Mouse (Mus musculus): Measurements from ENCODE around the gene Hnrnpa0. TPM values are rescaled to one million over a fixed set of nuclear protein-coding genes. Genes with fewer than 3 reads are reported as not detected.
"Not testable (repeated sequence)": the region's sequence is repeated elsewhere in the genome, so short reads cannot be mapped to it uniquely, and the experiment has no call there.

Gene Hnrnpa0
- total RNA-seq (2021), result 115 and 127 TPM in 2 replicates
- long read RNA-seq, transcript Hnrnpa0-201 (1 exons, 2,678 nt), result major isoform, 45 of 45 reads
- long read RNA-seq, partial matches to known transcripts, result 0 of 45 reads
- long read RNA-seq, other reads (novel, unspliced or antisense), result 0 of 45 reads

GRCm38 (mm10) chr13:58128396-58128767 is at the start of gene Hnrnpa0:
Hnrnpa0 (minus strand) TSS chr13:58128556.
- DNase-seq, result peak; percentile 96

- peak; percentile 96 for DNase-seq
Measured at GRCm38 (mm10) chr13:58177511-58178208, 49.3 kb upstream of the Hnrnpa0 start.

- no peak for DNase-seq
Measured at GRCm38 (mm10) chr13:58176105-58176504, 47.7 kb upstream of the Hnrnpa0 start.

DNA sequence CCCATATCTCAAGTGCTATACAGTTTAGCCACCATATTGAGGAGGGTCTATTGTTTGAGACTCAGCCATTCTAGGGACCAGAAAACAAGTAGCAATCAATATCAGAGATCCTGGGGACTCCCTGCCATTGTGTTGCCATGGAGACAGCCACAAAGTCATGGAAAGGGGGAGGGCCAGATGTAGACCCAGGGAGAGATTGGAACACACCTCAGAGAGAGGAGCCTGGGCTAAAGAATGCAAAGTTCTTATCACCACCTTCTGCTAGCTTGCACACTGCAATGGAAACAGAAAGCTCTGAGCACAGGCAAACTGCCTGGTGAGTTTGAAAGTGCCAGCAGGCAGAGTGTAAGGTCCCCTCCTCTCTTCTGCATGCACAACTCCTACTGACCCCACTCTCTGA is 39.8 kb upstream of the Hnrnpa0 start:
- DNase-seq, result no peak

DNA sequence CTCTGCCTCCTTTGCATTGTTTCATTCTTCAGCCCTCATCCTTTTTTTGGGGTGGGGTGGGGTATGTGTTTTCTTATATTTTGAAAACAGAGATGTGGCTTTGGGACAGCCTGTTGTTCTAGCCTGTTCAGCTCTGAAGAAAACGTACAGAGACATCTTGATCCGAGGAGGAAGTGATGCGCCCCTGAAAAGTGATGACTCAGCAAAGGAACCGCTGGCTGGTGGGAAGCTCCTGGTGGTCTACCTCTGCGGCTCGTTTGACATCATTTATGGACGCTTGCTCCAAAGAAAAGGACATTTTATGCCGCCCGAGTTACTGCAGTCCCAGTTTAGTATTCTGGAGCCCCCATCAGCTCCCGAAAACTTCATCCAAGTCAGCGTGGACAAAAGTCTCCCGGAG is 35.0 kb upstream of the Hnrnpa0 start:
- DNase-seq, result no peak

DNA sequence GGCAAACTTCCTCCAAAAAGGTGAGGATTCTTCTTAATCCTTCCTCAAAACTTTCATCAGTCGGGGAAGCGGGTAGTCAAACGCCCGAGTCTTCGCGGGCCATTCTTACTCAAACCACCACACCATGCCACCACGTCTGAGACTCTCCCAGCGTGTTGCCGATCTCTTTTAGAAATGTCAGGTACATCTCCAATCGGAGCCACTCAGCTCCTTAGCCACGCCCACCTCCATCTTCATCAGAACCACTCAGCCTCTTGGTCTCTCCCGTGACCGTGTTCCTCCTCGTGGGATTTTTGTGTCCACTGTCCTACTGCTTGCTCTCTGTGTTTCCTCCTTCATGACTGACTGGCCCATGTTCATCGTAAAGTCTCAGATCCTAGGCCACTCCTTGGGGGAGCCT is 32.4 kb upstream of the Hnrnpa0 start:
- no peak for DNase-seq

GRCm38 (mm10) chr13:58158099-58158912 is 29.9 kb upstream of the Hnrnpa0 start:
- DNase-seq, result peak; percentile 85

DNA sequence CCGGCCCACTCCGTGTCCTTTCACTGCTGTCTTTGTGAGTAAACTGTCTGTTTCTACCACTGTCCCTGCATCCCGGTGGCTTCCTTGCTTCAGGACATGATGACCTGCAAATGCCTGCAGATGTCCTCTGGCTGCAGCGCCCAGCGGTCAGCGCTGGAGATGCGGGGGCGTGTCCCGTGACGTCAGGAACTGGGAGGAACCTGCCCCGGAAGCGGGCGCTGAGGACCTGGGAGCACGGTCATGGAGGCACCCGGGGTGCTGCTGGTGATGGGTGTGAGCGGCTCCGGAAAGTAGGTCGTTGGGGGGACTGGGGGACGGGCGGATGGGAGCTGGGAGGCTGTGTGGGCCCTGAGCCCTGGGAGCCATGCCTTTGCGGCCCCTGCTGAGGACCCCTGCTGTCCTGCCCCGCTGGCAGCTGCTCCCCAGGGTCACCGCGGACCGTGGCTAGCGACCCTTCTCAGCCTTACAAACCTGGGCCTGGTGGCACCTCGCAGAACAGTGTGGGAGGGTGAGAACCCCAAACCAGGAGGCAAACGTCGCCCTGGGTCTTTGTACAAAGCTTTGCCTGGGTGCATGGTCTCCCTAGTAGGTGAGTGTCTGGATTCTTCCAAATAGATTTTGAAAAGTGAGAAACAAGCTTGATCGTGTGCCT is 29.2 kb upstream of the Hnrnpa0 start, which contains the start of gene Idnk:
TSS of gene Idnk (plus strand) at position 203 of the 652 bp plus-strand sequence.
- peak; percentile 94 for DNase-seq

DNA sequence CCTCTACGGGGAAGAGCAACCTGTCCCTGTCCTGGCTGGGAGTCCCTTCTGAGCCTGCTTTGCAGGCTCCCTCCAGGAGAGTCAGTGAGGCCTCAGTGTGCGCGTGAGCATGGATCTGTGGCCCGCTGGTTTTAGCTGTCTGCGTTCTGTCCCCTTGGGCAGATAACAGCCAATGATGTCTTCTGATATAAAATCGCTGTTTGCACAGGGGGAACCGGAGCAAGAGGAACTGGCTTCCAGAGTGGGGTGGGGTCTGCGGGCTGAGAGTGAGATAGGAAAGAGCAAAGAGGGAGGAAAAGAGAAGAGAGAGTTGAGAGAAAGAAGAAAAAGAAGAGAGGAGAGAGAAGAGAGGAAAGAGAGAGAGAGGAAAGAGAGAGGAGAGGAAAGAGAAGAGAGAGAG is 28.7 kb upstream of the Hnrnpa0 start:
- DNase-seq, result no peak

DNA sequence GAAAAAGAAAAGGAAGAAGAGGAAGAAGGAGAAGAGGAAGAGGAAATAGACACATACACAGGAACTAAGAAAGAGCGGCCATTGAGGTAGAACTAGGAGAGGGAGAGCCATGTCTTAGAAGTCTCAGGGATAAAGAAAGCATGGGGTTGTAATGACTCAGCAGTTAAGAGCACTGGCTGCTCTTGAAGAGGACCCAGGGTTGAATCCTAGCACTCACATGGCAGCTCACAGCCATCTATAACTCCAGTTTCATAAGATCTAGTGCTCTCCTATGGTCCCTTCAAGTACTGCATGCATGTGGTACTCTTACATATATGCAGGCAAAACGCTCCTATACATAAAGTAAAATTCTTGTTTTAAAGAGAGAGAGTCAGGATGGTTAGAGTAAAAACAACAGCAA is 27.7 kb upstream of the Hnrnpa0 start:
- DNase-seq, result no peak

DNA sequence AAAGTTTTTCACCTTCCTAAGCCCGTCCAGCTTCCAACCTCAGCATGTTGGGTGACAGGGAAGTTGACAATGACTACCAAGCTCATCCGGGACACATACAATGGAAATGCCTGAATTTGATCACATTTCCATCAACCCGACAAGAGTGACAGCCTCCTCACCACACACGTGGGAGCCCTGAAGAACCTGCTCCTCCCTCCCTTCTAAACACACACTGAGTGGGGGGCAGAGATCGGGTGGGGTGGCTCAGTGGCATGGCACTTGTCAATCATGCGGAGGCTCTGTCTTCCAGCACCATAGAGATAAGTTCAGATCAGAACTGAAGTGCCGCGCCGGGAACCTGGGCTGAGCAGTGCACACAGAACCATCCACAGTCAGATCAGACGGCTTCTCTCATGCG is 22.1 kb upstream of the Hnrnpa0 start:
- no peak for DNase-seq

DNA sequence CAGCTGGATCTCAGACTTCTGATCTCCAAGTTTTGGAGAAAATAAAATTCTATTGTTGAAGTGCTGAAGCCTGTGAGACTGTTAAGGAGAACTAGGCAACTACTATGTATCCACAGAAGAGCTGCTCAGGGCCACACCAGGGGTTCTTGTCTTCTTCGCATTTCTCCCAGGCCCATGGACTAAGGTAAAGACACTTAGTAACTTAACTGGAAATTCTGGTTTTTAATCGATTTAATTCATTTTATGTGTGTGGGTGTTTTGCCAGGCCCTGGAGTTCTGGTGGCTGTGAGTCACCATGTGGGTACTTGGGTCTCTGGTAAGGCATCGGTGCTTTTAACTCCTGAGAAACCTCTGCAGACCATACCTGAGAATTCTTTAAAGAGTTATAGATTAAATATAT is 21.3 kb upstream of the Hnrnpa0 start:
- DNase-seq, result no peak

DNA sequence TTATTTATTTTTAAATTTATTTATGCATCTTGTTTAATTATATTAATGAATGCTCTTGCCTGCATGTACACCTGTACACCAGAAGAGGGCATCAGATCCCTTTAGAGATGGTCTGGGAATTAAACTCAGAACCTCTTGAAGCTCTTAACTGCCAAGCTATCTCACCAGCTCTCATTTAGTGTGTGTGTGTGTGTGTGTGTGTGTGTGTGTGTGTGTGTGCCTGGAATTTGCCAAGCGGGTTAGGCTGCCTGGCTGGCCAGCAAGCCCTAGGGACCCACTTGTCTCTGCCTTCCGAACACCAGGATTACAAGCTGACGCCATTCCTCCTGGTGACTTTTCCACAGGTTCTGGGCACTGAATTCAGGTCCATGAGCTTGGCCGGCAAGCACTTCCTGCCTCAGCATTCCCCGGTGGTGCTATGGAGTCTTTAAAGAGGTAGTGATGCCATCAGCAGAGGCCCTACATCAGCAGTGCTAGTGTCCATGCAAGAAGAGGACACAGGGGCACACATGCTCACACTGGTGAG is 20.7 kb upstream of the Hnrnpa0 start:
- no peak for DNase-seq

DNA sequence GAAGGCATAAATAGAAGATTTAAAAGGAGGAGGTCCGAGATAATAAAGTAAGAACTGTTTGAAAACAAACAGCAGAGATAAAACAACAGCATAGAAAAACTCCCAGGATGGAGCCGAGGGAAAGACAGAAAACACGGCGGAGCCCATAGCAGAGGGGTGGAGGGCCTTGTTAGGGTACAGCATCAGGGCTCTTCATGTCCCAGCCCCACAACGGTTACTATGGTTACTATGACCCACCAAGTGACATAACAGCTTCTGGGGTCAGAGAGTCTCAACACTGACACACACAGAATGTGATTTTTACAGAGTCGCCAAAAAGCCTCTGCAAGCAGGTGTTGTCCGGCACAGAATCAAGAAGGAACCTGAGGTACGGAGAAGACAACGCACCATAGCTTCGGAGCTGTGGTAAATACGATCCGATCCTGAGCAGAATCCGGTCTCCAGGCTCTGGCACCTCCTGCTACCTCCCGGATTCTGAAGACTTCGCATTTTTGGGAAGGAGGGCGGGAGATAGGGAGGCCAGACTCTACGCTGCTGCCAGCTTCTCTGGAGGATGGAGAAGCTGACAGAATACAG is 20.0 kb upstream of the Hnrnpa0 start:
- no peak for DNase-seq

GRCm38 (mm10) chr13:58147760-58148159 is 19.4 kb upstream of the Hnrnpa0 start:
- DNase-seq, result no peak

GRCm38 (mm10) chr13:58146603-58147002 is 18.2 kb upstream of the Hnrnpa0 start:
- not testable (repeated sequence) for DNase-seq

DNA sequence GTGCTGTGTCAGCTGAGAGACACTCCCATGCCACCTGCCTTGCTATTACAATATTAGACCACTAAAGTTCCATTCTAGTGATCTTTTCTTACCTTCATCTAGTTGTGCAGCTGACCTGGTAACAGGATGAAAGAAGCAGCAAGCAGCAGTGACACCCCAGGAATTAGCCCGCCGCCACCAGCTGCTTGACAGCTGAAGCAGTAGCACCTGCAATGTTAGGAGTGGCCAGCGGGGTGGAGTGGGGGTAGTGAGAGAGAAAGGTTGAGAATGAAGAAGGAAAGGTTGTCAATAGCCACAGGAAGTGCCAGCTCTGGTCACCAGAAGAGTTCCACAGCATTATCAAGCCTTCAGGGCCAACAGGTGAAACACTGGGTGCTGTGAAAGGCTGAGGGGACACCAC is 3.3 kb upstream of the Hnrnpa0 start:
- no peak for DNase-seq

- DNase-seq, result no peak
Measured at GRCm38 (mm10) chr13:58129687-58130246, 1.4 kb upstream of the Hnrnpa0 start.

DNA sequence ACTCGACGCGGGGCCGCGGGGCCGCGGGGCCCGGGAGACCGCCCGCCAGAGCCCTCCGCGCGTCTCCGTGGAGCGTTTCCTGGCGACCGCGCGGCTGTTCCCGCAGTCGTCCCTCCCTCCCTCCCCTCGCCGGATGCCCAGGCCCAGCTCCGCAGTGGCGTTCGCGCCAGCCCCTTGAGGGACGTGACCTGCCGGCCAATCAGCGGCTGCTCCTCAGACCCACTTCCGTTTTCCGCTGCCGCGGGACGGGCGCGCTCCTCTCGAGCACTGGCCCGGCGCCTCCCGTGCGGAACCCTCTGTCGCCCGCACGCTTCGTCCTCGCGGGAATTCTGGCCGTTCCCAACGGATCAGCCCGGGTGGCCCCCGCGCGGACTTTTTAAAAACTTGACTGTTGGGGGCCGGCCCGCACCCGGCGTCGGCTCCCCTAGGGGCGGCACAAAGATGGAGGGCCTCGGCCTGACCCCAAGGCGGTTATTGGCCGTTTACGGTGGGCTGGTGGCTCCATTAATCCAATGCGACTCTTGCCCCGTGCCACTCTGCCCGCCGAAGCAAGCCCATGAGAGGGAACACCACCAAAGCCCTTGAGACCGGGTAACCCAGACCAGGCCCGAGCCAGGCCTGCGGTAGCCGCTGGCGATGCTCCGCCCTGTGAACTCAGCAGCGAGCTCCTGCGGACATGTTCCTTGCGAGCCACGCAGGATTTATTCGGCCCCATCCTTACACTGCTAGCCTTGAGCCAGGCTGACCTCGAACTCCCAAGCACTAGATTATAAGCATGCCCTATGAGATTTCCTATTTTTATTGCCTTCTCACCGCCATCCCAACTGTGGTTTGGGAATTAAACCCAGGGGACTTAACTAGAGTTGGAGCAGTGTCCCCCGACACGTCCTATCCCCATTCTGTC is 664 bp upstream of the Hnrnpa0 start:
- peak; percentile 96 for DNase-seq

DNA sequence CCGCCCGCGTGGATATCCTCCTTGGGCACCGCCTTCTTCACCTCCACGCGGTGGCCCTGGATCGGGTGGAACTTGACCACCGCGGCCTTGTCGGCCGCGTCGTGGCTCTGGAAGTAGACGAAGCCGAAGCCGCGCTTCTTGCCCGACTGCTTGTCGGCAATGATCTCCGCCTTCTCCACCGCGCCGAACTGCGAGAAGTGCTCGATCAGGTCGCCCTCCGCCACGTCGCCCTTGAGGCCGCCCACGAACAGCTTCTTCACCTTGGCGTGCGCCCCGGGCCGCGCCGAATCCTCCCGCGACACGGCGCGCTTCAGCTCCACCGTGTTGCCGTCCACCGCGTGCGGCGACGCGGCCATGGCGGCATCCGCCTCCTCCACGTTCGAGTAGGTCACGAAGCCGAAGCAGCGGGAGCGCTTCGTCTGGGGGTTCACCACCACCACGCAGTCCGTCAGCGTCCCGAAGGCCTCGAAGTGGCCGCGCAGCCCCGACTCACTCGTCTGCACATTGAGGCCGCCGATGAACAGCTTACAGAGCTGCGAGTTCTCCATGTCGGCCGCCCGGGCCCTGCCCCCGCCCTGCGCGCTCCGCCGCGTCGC is 492 bp downstream of the Hnrnpa0 start:
- peak; percentile 51 for DNase-seq

Data from adrenal gland, postnatal 25 days (tissue).